Mouse (Mus musculus): ENCODE measurements at regions not wholly inside any gene's neighbourhood (a gene's known extent, or its start where the extent isn't known, plus 50 kb on each side); places are given as distances from the start of the nearest gene placed in this dataset.
A peak's percentile ranks its signal among the peaks of the same experiment; 100 is the strongest.

GRCm38 (mm10) chr14:21900951-21901350, 52.2 kb upstream of the Comtd1 start:
- no peak overlapping the region for H3K9ac ChIP-seq (ENCODE audit: low read length)
- no peaks in the 10 kb centered on the region for H3K36me3 ChIP-seq (ENCODE audit: control insufficient read depth, insufficient read depth, low read length)
- WGBS, result 52% methylated on average over 2 of the region's 2 CpGs
- no peaks in the 10 kb centered on the region for H3K27me3 ChIP-seq (ENCODE audit: control insufficient read depth, insufficient read depth, low read length)
- H3K4me3 ChIP-seq (ENCODE audit: low read depth, low read length), result no peak overlapping the region
- no peak overlapping the region for H3K27ac ChIP-seq (replicated peaks; ENCODE audit: low read depth, low read length)
- no peaks in the 10 kb centered on the region for H3K9me3 ChIP-seq (ENCODE audit: control insufficient read depth, low read length)
- H3K4me2 ChIP-seq (ENCODE audit: low read depth, severe bottlenecking), result no peak overlapping the region
- ATAC-seq (ENCODE audit: insufficient number of reproducible peaks, low FRiP score, low TSS enrichment, low read depth) (no peak), DNase-seq (ENCODE audit: low spot score) (peak; percentile 21)
- peaks cover 27% of the 10 kb centered on the region for H3K4me1 ChIP-seq (ENCODE audit: control insufficient read depth, insufficient read depth, low read length)

DNA sequence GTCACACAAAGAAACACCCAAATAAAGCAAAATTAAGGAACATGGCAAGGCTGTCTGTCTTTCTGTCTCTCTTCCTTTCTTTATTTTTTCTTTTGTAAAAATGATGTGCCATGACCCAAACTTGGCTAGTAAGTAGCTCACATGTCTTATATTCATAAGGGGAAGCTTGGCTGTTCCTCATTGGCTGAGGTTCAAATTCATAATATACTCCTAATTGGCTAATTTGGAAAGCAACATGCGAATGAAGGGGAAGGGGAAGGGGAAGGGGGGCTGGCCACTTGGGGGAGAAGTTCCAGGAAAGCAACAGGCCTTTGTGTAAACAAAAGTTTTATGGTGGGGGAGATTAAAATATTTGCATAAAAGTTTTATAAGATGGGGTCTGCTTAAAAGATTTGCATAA, 51.7 kb upstream of the Comtd1 start:
- ATAC-seq (ENCODE audit: insufficient number of reproducible peaks, low FRiP score, low TSS enrichment, low read depth) (no peak), DNase-seq (ENCODE audit: low spot score) (peak; percentile 14)
- H3K4me2 ChIP-seq (ENCODE audit: low read depth, severe bottlenecking), result no peak overlapping the region
- H3K27ac ChIP-seq (replicated peaks; ENCODE audit: low read depth, low read length), result no peak overlapping the region
- H3K27me3 ChIP-seq (ENCODE audit: control insufficient read depth, insufficient read depth, low read length), result no peaks in the 10 kb centered on the region
- H3K9me3 ChIP-seq (ENCODE audit: control insufficient read depth, low read length), result no peaks in the 10 kb centered on the region
- no peak overlapping the region for H3K9ac ChIP-seq (ENCODE audit: low read length)
- peaks cover 23% of the 10 kb centered on the region for H3K4me1 ChIP-seq (ENCODE audit: control insufficient read depth, insufficient read depth, low read length)
- H3K4me3 ChIP-seq (ENCODE audit: low read depth, low read length), result no peak overlapping the region
- H3K36me3 ChIP-seq (ENCODE audit: control insufficient read depth, insufficient read depth, low read length), result no peaks in the 10 kb centered on the region
- 19% methylated on average over 1 of the region's 1 CpGs for WGBS

Data from limb, embryonic 11.5 days (tissue).